Mouse (Mus musculus) liver, adult (tissue): ENCODE measurements around the gene Brpf1.

Experiments
- GATA4 ChIP-seq: IDR thresholded peaks from 2 replicates; pipeline ENCODE4 v1.6.1; 2014; ENCODE audit warnings: mild to moderate bottlenecking, low read length; ENCODE audit not compliant: insufficient replicate concordance

The Brpf1 gene

GRCm38 (mm10) chr6:113306986-113307349 is at the start of gene Brpf1:
Brpf1 (plus strand) TSS chr6:113307137.
- TF ChIP-seq GATA4 = no peak

- TF ChIP-seq GATA4 = no peak
Observed at GRCm38 (mm10) chr6:113261174-113261858, 45.6 kb upstream of the Brpf1 start.

DNA sequence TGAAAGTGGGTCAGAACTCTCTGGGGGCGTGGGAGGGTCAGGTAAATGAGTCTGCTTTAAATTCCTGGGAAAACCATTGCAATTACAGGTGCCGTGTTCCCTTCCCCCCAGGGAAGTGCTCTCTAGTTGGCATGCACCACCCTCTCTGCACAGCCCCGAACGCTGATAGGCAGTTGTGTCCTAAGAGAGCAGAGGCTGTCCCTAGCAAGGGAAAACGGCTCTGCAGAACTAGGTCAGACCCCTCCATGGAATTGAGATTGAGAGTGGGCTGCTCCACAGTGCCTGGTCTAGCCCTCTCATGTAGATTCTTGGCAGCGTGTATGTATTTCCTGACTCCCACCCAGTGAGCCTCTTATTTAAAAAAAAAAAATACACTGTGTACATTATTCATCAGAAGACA is 43.4 kb upstream of the Brpf1 start:
- no peak for TF ChIP-seq GATA4

DNA sequence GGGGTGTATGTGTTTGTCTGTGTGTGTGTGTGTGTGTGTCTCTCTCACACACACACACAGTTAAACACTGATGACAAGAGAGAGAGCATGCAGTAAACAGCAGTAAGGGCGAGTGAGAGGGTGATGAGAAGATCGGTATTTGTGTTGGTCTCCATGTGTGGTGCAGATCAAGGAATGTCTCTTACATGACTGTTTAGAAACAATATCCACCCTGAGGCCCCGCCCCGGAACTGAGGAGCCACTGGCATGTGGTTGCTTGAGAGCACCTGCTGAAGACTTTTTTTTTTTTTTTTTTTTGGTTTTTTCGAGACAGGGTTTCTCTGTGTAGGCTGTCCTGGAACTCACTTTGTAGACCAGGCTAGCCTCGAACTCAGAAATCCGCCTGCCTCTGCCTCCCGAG is 42.5 kb upstream of the Brpf1 start:
- no peak for TF ChIP-seq GATA4

GRCm38 (mm10) chr6:113266996-113267655 is 39.8 kb upstream of the Brpf1 start:
- TF ChIP-seq GATA4 = no peak

DNA sequence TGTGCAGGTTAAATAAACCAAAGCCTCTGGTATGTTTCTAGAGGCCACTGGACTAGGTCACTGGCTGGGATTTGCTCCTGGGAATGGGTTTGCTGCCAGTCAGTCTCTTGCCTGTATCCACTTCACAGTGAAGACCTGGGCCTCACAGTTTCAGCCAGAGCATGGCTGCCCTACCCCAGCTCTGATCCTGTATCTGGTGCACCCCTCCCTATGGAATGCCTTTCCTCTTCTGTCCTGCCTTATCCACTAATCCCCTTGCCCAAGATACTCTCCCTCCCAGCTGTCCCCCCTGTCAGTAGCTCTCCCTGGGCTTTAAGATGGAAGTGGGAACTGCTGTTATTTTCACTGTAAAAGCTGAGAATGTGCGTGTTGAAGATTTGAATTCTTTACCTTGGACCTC is 38.9 kb upstream of the Brpf1 start:
- no peak for TF ChIP-seq GATA4

- no peak for TF ChIP-seq GATA4
Observed at GRCm38 (mm10) chr6:113272365-113272764, 34.6 kb upstream of the Brpf1 start.

GRCm38 (mm10) chr6:113276846-113277245 is 30.1 kb upstream of the Brpf1 start:
- no peak for TF ChIP-seq GATA4

- TF ChIP-seq GATA4 = no peak
Observed at GRCm38 (mm10) chr6:113281676-113282075, 25.3 kb upstream of the Brpf1 start.

- TF ChIP-seq GATA4 = no peak
Observed at GRCm38 (mm10) chr6:113282101-113282802, 24.7 kb upstream of the Brpf1 start, which contains the start of gene Cpne9. Cpne9 (plus strand) TSS chr6:113282307.

GRCm38 (mm10) chr6:113282969-113283368 is 24.0 kb upstream of the Brpf1 start:
- no peak for TF ChIP-seq GATA4

- no peak for TF ChIP-seq GATA4
Observed at GRCm38 (mm10) chr6:113283500-113283899, 23.4 kb upstream of the Brpf1 start.

DNA sequence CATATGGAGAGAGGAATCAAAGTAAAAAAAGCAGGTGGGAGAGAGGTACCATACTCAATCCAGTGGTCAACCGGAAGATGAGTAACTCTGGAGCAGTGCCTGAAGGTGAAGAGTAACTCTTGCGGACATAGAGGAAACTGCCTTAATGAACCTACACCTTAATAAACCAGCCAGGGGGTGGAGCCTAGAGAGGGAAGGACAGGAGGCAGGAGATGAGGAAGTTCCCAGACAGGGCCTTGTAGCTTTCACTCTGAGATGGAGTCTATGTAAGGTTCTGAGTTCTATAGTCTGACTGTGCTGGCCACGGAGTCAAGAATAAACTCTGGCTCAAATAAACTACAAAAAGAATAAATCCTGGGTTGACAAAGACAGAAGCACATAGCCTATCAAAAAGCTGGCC is 22.0 kb upstream of the Brpf1 start:
- no peak for TF ChIP-seq GATA4

DNA sequence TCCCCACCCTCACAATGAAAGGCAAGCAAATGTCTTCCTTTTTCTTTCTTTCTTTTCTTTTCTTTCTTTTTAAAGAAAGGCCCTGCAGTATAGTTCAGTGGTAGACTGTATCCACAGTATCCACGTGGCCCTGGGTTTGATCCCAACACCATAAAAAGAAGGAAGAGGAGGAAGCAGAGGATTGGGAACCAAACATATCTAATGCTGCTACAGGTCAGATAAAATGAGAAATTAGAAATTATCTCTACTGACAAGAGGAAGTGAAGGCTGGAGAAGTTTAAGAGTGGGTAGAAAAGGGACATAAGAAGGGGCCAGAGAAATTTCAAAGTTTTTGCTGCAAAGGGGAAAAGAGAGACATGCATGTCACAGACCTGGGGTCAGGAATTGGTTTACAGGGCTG is 20.6 kb upstream of the Brpf1 start:
- no peak for TF ChIP-seq GATA4

GRCm38 (mm10) chr6:113287236-113287635 is 19.7 kb upstream of the Brpf1 start:
- TF ChIP-seq GATA4 = no peak

DNA sequence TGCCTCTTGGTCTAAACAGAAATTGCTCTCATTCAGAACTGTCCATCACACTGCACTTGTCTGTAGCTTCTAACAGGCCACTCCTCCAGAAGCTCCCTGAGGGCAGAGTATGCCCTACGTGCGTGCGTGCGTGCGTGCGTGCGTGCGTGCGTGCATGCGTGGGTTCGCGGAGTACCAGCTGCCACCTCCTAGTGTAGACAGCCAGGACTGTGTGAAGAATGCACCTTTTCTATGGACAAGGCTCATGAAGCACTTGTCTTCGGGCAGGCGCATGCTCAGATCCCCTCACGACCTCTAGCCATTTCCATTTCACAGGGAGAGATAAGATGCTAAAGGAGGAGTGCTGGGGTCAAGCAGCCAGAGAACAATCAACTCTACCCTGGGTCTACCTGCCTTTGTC is 17.6 kb upstream of the Brpf1 start:
- no peak for TF ChIP-seq GATA4
